Mouse (Mus musculus) olfactory bulb, adult 2 months (tissue): Measurements from ENCODE around the gene Rpp25l. TPM values are rescaled to one million over a fixed set of nuclear protein-coding genes. Genes with fewer than 3 reads are reported as not detected.
"Not testable (repeated sequence)": the region's sequence is repeated elsewhere in the genome, so short reads cannot be mapped to it uniquely, and the experiment has no call there.

Source experiments
- H3K27ac ChIP-seq: fragments of 200-500 bp; 2 replicates; pipeline ENCODE4 v1.5.1; 2012; ENCODE audit warnings: low read depth, low read length; ENCODE audit not compliant: insufficient read depth
- H3K4me1 ChIP-seq: fragments of 200-500 bp; 2 replicates; pipeline ENCODE4 v1.6.1; 2012; ENCODE audit warnings: low read length; ENCODE audit not compliant: control insufficient read depth, insufficient read depth
- H3K4me3 ChIP-seq: fragments of 200-500 bp; 2 replicates; pipeline ENCODE4 v1.5.1; 2012; ENCODE audit warnings: mild to moderate bottlenecking, low read depth, low read length, moderate library complexity; ENCODE audit not compliant: insufficient read depth
- CTCF ChIP-seq: fragments of 200-500 bp; IDR thresholded peaks from 2 replicates; pipeline ENCODE4 v1.5.1; 2012; ENCODE audit warnings: low read depth, mild to moderate bottlenecking, low read length, moderate library complexity; ENCODE audit not compliant: insufficient read depth
- POLR2A ChIP-seq: fragments of 200-500 bp; IDR thresholded peaks from 2 replicates; pipeline ENCODE4 v1.6.1; 2012; ENCODE audit warnings: mild to moderate bottlenecking, low read depth, low read length, moderate library complexity; ENCODE audit not compliant: insufficient read depth
- WGBS: fragments of 180-500 bp; shearing (Covaris S2); methylation state at CpG from one replicate; pipeline ENCODE4 v1.1.7; 2018; 5-methylcytosine and 5-hydroxymethylcytosine counted together
- polyA plus RNA-seq: library from polyadenylated mRNA; stranded (reverse); fragments of >200 nt; gene quantifications from 2 replicates; pipeline ENCODE4 v1.2.4, GENCODE M21; 2012; ENCODE audit warnings: low replicate concordance; ENCODE audit not compliant: missing spikeins, insufficient read depth, insufficient read length

Rpp25l gene
- polyA plus RNA-seq, 1 experiment: not detected

DNA sequence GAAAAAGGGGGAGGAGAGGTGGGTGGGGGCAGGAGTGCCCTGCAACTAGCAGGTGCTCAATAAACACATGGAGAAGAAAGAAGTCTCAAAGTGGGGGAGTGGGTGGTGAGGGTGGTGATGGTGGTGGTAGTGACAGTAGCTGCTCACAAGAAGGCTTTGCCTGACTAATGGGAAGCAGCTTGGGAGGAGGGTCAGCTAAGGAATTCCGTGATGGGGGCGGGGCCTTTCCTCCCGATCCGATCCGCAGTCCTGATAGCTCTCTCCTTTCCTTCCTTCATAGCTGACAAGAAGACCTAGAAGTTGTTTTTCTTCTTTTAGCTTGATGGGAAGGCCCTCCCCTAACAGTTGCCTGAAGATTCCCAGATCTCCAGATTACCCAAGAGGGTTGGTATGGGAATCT, 8.7 kb downstream of the Rpp25l start:
- WGBS: 37% methylated on average over 5 of the region's 5 CpGs
- H3K27ac ChIP-seq: no peak overlapping the region
- TF ChIP-seq CTCF: no peak
- no peak for TF ChIP-seq POLR2A
- no peak overlapping the region for H3K4me3 ChIP-seq
- H3K4me1 ChIP-seq: peaks cover 5% of the 10 kb centered on the region; the same call in 1 of the 2 replicates

DNA sequence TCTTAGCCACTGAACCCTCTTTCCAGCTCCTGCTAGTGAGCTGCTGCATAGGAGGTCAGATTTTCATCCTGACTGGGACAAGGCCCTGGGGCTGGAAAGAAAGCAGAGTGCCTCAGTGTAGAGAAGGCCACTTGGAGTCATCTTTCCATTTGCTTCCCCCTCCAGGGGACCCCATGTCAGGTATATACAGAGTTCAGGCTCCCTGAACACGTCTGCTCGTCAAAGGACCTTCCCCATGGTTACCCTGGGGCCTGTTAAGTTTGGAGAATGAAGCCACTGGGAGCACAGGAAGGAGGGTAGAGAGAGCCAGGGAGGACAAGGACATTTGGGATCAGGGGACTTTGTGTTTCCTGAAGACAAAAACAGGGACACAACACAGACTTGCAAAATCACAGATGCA, 11.1 kb downstream of the Rpp25l start:
- 92% methylated on average over 2 of the region's 2 CpGs for WGBS
- H3K4me3 ChIP-seq, H3K4me1 ChIP-seq, H3K27ac ChIP-seq: not testable (repeated sequence)

DNA sequence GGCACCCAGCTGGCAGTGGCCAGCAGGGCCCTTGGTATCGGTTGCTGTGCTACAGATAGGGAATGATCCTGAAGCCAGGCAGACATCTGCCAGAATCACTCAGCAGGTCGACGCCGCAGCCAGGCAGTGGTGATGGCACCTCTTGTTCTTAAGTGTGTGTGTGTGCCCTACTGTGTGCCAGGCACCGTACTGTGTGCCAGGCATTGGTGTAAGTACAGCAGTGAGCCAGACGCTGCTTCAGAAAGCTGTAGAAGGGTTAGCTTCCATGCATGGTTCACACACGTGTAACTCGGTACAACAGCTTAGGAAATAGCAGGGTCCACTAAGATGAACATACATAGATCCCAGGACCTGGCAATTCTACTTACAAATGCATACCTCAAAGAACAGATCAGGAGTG, 13.1 kb downstream of the Rpp25l start:
- 82% methylated on average over 7 of the region's 8 CpGs for WGBS
- H3K4me1 ChIP-seq, H3K4me3 ChIP-seq, H3K27ac ChIP-seq: not testable (repeated sequence)

DNA sequence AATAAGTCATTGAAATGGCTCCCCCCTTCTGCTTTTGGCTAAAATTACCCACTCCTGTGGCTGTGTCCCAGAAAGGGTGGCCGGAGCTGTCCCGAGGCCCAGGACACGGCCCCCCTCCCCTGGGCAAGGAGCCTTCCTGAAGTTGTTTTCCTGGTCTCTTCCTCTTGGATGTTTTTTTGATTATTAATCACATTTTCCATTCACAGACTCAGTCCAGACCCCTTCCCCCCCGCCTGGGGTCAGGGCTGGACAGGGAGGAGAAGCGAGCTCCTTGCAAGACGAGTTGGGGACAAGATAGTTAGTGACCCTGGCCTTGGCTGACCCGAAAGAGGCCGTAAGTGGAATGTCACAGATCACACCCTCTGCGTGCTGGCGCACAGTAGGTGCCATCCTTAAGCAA, 13.6 kb downstream of the Rpp25l start, which contains the start of gene Il11ra1:
Gene Il11ra1 (plus strand): TSS at position 207 of the 400 bp plus-strand sequence.
- H3K27ac ChIP-seq, H3K4me1 ChIP-seq, H3K4me3 ChIP-seq: not testable (repeated sequence)
- WGBS: 83% methylated on average over 10 of the region's 10 CpGs

DNA sequence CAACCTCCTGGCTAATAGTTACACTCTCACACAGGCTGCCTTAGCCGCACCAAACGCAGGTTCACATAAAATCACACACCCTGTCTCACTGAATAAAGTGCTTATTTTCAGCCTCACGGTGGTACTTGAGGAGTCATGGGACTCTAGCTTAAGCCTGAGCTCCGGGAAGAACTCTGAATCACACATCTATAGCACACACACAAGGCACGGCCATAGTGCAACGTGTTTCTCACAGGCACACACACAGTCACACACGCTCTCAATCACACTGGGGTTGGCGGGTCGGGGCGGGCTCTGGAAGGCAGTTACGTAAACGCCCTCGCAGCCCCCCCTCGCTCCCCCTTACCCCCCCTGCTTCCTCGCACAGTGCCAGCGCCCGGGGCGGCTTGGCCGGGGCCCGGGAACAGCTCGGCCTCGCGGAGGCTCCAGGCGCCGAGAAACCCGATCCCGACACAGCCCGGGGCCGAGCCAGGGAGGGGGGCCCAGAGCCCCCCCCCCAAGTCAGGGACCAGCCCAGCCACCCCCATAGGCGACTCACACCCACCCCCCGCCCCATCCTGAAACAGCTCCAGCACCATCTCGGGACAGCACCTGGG, 14.8 kb downstream of the Rpp25l start:
- H3K4me1 ChIP-seq, H3K27ac ChIP-seq, H3K4me3 ChIP-seq: not testable (repeated sequence)
- WGBS: 9% methylated on average over 22 of the region's 32 CpGs

DNA sequence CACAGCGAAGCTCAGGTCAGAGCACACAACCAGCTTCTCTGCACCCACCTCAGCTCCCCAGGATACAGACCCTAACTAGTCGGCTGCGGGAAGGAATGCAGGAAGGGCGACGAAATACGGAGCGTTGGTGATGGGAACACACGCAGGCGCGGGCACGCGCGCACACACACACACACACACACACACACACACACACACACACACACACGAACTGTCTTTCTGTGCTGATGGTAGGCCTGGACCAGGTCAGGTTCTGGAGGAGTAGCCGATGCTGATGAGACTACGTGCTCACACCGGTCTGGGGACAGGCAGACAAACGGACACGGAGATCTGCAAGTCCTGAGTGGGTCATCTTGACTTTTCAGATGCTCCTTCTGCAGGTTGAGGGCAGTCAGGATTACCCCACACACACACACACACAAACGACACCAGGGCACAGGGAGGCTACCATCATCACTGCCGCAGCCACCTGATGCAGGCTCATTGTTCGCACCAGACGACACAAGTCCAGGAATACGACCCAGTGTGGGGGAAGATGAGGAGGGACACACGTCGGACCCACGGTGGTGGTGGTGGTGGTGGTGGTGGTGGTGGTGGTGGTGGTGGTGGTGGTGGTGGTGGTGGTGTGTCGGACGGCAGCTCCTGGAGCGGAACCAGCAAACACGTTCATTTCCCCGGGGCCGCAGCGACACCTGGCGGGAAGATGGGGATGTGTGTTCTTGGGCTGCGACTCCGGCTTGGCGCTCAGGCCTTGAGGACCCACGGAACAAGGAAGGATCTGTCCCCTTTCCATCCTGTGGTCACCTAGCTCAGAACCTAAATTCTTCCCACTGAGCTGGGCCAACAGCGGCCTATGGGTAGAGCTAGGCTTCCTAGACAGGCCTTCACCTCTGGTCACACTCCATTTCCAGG, 16.1 kb downstream of the Rpp25l start, which contains the start of gene Cntfr:
Gene Cntfr (minus strand): TSS at position 160 of the 912 bp plus-strand sequence.
- not testable (repeated sequence) for H3K4me1 ChIP-seq, H3K27ac ChIP-seq
- peak; percentile 46; the same call in 1 of the 2 replicates for TF ChIP-seq CTCF
- WGBS: 40% methylated on average over 34 of the region's 40 CpGs
- peak within 1 kb of the TSS; percentile 39; the same call in 1 of the 2 replicates for H3K4me3 ChIP-seq

DNA sequence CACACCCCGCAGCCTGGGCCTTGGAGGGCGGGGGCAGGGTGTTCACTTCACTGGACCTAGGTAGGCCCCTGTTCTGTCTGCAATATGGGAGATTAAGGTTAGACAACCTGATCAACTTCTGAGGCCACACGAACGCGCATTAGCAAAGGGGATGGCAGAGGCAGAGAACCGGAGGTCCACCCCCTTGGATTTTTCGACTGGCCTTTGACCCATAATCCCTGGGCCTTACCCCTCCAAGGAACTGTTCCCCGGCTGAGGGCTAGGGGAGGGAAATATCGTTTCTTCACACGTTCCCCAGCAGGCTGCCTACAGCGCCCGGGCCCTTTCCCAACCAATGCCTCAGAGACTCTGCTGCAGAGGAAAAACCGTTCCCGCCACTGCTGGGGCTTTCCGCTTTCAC, 16.9 kb downstream of the Rpp25l start:
- not testable (repeated sequence) for H3K4me3 ChIP-seq, H3K4me1 ChIP-seq, H3K27ac ChIP-seq
- 64% methylated on average over 12 of the region's 15 CpGs for WGBS

DNA sequence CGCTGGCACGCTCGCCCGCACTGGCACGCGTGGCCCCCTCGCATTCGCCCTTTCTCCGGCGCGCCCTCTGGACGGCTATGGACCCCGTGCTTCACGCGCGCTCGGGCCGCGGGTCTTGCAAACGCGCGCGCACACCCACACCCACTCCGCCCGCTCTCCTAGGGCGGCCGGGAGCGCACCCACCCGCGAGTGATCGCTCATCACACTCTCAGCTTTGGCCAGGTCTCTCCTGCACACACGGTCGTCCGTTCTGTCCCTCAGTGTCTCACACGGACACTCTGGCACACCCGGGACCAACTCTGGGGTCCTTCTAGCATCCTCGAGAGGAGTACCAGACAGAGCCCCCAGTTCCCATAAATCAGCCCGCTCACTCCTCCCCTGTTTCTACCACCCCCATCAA, 17.5 kb downstream of the Rpp25l start:
- peak overlapping the region; percentile 39 for H3K4me3 ChIP-seq
- H3K4me1 ChIP-seq, H3K27ac ChIP-seq: not testable (repeated sequence)
- 5% methylated on average over 17 of the region's 38 CpGs for WGBS

DNA sequence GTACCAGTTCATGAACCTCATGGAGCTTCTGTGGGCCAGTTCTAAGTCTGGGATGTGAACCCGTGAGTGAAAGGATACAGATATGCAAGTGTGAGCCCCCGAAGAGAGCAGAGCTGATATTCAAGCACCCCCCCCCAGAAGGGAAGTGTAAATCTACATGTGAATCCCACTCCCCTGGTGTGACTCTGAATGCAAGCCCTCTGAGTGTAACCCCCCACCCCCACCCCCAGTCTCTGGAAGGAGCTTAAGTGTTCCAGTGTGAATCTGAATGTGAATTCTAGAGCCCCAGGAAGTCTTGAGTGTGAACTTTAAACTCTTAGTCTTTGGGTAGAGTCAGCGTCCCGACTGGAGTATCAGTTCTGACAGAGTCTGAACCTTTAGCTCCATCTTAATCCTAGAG, 19.8 kb downstream of the Rpp25l start:
- not testable (repeated sequence) for H3K4me3 ChIP-seq, H3K4me1 ChIP-seq, H3K27ac ChIP-seq
- WGBS: 36% methylated on average over 4 of the region's 4 CpGs

DNA sequence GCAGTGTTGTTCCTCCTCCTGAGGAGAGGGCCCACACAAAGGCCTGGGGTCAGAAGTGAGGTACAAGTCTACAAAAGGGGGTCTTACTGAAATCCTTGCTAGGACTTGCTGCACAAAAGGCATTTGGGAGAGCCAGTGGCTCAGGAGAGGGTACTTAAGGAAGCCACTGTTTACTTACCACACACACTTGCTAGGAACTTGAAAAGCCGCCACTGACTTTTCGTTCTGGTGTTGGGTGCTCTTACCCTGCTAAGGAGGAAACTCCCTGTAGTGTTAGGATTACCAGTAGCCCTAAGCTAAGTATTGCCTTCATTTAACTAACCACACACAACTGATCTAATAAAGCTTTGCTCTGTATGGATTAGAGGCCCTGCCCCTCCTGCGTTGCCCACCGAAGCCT, 23.3 kb downstream of the Rpp25l start:
- H3K27ac ChIP-seq, H3K4me1 ChIP-seq, H3K4me3 ChIP-seq: not testable (repeated sequence)
- no CpG with 5 or more reads among the region's 4 CpGs for WGBS

DNA sequence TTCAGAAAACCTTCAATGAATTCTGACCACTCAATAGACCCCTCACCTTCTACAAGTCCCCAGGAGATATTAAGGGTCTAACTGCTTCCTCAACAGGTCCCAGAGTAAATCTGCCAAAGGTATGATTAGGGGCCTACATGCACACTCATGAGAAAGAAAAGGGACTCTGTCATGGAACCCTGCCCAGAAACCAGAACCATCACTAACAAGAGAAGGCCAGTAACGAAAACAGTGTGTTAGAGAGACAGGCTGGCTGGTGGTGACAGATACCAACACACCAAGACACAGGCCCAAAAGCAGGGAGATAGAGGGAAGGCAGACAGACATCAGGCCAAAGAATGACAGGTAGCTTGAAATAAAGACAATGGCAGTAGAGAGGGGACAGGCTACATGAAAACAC, 24.8 kb downstream of the Rpp25l start:
- not testable (repeated sequence) for H3K27ac ChIP-seq, H3K4me3 ChIP-seq, H3K4me1 ChIP-seq
- WGBS: 59% methylated on average over 1 of the region's 1 CpGs

DNA sequence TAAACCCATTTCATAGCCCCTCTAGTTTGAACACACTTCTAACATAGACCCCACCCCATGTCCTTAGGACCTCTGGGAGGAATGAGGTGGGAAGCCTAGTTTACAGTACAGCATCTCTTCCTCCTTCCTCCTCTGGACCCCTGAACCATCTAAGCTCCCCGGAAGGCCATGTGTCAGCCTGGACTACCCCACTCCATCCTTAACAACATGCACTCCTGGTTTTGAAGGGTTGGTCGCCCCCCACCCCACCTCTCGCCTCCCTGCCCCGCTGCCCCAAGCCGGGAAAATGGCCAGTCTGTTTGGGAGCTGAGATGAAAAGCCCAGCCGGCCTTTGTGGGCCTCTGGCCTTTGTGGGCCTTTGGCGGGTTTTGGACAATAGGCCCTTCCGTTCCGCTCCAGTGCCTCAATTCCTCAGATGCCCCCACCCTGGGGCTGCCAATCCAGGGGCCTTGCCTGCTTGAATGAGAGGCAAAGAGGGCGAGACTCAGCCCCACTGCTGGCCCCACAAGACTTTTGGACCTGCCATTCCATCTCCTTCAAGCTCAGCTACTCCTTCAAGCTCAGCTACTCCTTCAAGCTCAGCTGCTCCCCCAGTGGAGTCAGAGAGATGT, 27.3 kb downstream of the Rpp25l start:
- H3K4me1 ChIP-seq: peaks cover 22% of the 10 kb centered on the region
- 54% methylated on average over 10 of the region's 10 CpGs for WGBS
- H3K4me3 ChIP-seq, H3K27ac ChIP-seq: not testable (repeated sequence)

DNA sequence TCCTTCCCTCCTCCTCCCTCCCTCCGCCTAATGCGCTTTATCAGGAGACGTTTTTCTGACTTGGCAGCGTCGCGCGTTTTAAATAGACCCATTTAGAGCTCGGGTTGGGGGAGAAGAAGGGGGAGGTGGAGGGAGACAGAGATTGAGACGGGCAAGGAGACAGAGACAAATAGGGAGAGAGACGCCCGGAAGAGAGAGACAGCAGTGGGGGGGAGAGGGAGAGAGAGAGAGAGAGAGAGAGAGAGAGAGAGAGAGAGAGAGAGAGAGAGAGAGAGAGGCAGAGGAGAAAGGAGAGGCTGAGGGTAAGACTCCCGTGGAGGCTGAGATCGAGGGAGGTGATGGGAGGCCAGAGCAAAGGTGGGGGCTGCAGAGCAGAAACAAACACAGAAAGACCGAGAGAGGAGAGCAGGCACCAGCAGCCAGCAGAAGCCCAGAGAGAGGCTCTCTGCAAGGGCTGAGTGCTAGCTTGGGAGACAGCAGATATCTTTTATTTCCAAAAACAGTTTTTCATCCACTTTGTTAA, 28.3 kb downstream of the Rpp25l start:
- peaks cover 27% of the 10 kb centered on the region for H3K4me1 ChIP-seq
- H3K27ac ChIP-seq, H3K4me3 ChIP-seq: not testable (repeated sequence)
- 2% methylated on average over 13 of the region's 14 CpGs for WGBS
